Mouse (Mus musculus): Measurements from ENCODE around the gene Fbxo11.

- TF ChIP-seq HCFC1 (IDR thresholded peaks at IDR 0.05; ENCODE audit: low read depth, low read length) = no peak
- no peak for TF ChIP-seq CTCF (IDR thresholded peaks at IDR 0.05 in 2 of 3, conservative IDR thresholded peaks at IDR 0.05 in 1 of 3; ENCODE audit: control insufficient read depth in 1 of 3, insufficient read depth in 1 of 3, low read depth in 2 of 3, low read length in 3 of 3, poor library complexity in 1 of 3, severe bottlenecking in 1 of 3)
- peak; percentile 61; the same call in 1 of the 2 replicates for TF ChIP-seq CHD1 (IDR thresholded peaks at IDR 0.05; ENCODE audit: low read depth, low read length)
- TF ChIP-seq MAFK (IDR thresholded peaks at IDR 0.05; ENCODE audit: borderline replicate concordance, low read depth, low read length) = no peak
- TF ChIP-seq EP300 (IDR thresholded peaks at IDR 0.05; ENCODE audit: low read depth in 1 of 2, low read length in 2 of 2) = no peak
- TF ChIP-seq NRF1 (IDR thresholded peaks at IDR 0.05; ENCODE audit: insufficient read depth, low read depth, low read length, poor library complexity, severe bottlenecking) = no peak
- no peak for TF ChIP-seq CHD2 (IDR thresholded peaks at IDR 0.05; ENCODE audit: low read length)
- TF ChIP-seq BHLHE40 (IDR thresholded peaks at IDR 0.05; ENCODE audit: borderline replicate concordance, low read depth, low read length) = no peak
- no peak for TF ChIP-seq JUND (IDR thresholded peaks at IDR 0.05; ENCODE audit: low read depth, low read length)
Observed at GRCm38 (mm10) chr17:88066799-88067198, 1.7 kb upstream of the Fbxo11 start.

All from MEL (cell line).